In genomic region chr10:80816303-80816702, GRCm38 (mm10) we compare ENCODE assay signal across 24 mouse cellular contexts. TPM values are rescaled to one million over a fixed set of nuclear protein-coding genes. Genes with fewer than 3 reads are reported as not detected.
"Had no signal": no experiment of that assay in that cellular context is flagged by ENCODE, and none has a peak within 500 bp of the region (broad histone marks: within the 10 kb centered on the region; RNA-seq: fewer than 3 reads in every experiment).

No protein-coding gene starts in this region.

RNA-seq across cellular contexts. Expression of gene Jsrp1, which starts 3.0 kb away (rescaled TPM):
- total RNA-seq: liver, adult 2 months; megakaryocyte progenitor cell, adult 5-6 weeks; megakaryocyte-erythroid progenitor cell, adult 5-6 weeks; midbrain, postnatal 0 days; monocyte, adult 5-6 weeks had no signal
- polyA plus RNA-seq: liver, adult 2 months; liver, embryonic 14.5 days; liver, postnatal 0 days; macrophage had no signal

RNA-seq across cellular contexts. Expression of gene Amh, which starts 11.3 kb away (rescaled TPM):
- total RNA-seq: megakaryocyte progenitor cell, adult 5-6 weeks; monocyte, adult 5-6 weeks had no signal
- polyA plus RNA-seq: limb, embryonic 10.5 days; limb, embryonic 11.5 days; limb, embryonic 12.5 days; limb, embryonic 13.5 days; limb, embryonic 15.5 days; liver, embryonic 11.5 days; liver, embryonic 12.5 days; liver, embryonic 13.5 days; lung, embryonic 16.5 days; macrophage; midbrain, embryonic 10.5 days; midbrain, embryonic 11.5 days; midbrain, embryonic 13.5 days; midbrain, embryonic 14.5 days; midbrain, embryonic 16.5 days; midbrain, postnatal 0 days; neural tube, embryonic 11.5 days; neural tube, embryonic 12.5 days had no signal
